Mouse (Mus musculus): ENCODE measurements at regions not wholly inside any gene's neighbourhood (a gene's known extent, or its start where the extent isn't known, plus 50 kb on each side); places are given as distances from the start of the nearest gene placed in this dataset.
A peak's percentile ranks its signal among the peaks of the same experiment; 100 is the strongest.

GRCm38 (mm10) chr11:18581078-18581800 is 437.5 kb downstream of the Meis1 start:
- peak; percentile 58 for DNase-seq (ENCODE audit: low read depth, low spot score)

- no peak for DNase-seq (ENCODE audit: low read depth, low spot score)
These were observed 447.1 kb downstream of the Meis1 start for GRCm38 (mm10) chr11:18571557-18572209.

GRCm38 (mm10) chr11:18563011-18563410 is 455.8 kb downstream of the Meis1 start:
- DNase-seq (ENCODE audit: low read depth, low spot score), result no peak

- DNase-seq (ENCODE audit: low read depth, low spot score), result no peak
These were observed 460.1 kb downstream of the Meis1 start for GRCm38 (mm10) chr11:18558665-18559064.

- no peak for DNase-seq (ENCODE audit: low read depth, low spot score)
These were observed 483.3 kb downstream of the Meis1 start for GRCm38 (mm10) chr11:18535592-18535857.

GRCm38 (mm10) chr11:18534807-18535591 is 483.8 kb downstream of the Meis1 start:
- no peak for DNase-seq (ENCODE audit: low read depth, low spot score)

- DNase-seq (ENCODE audit: low read depth, low spot score), result no peak
These were observed 487.3 kb downstream of the Meis1 start for GRCm38 (mm10) chr11:18531264-18532110.

GRCm38 (mm10) chr11:18528568-18528967 is 490.2 kb downstream of the Meis1 start:
- no peak for DNase-seq (ENCODE audit: low read depth, low spot score)

GRCm38 (mm10) chr11:18495108-18495757 is 523.6 kb downstream of the Meis1 start:
- DNase-seq (ENCODE audit: low read depth, low spot score), result peak; percentile 7

- no peak for DNase-seq (ENCODE audit: low read depth, low spot score)
These were observed 524.8 kb downstream of the Meis1 start for GRCm38 (mm10) chr11:18493981-18494380.

- DNase-seq (ENCODE audit: low read depth, low spot score), result peak; percentile 13
These were observed 525.7 kb downstream of the Meis1 start for GRCm38 (mm10) chr11:18493086-18493485.

- DNase-seq (ENCODE audit: low read depth, low spot score), result no peak
These were observed 529.1 kb downstream of the Meis1 start for GRCm38 (mm10) chr11:18489517-18490256.

- no peak for DNase-seq (ENCODE audit: low read depth, low spot score)
These were observed 525.2 kb upstream of the Etaa1 start for GRCm38 (mm10) chr11:18478841-18479240.

- DNase-seq (ENCODE audit: low read depth, low spot score), result no peak
These were observed 497.6 kb upstream of the Etaa1 start for GRCm38 (mm10) chr11:18451271-18451670.

- peak; percentile 15 for DNase-seq (ENCODE audit: low read depth, low spot score)
These were observed 495.2 kb upstream of the Etaa1 start for GRCm38 (mm10) chr11:18448879-18449278.

GRCm38 (mm10) chr11:18444600-18444999 is 490.9 kb upstream of the Etaa1 start:
- no peak for DNase-seq (ENCODE audit: low read depth, low spot score)

- no peak for DNase-seq (ENCODE audit: low read depth, low spot score)
These were observed 490.4 kb upstream of the Etaa1 start for GRCm38 (mm10) chr11:18444101-18444500.

GRCm38 (mm10) chr11:18443156-18443555 is 489.5 kb upstream of the Etaa1 start:
- no peak for DNase-seq (ENCODE audit: low read depth, low spot score)

- DNase-seq (ENCODE audit: low read depth, low spot score), result peak; percentile 77
These were observed 484.3 kb upstream of the Etaa1 start for GRCm38 (mm10) chr11:18437834-18438611.

- no peak for DNase-seq (ENCODE audit: low read depth, low spot score)
These were observed 467.4 kb upstream of the Etaa1 start for GRCm38 (mm10) chr11:18421076-18421475.
